8 mouse cellular contexts compared by ENCODE assay signal in the genomic region with DNA sequence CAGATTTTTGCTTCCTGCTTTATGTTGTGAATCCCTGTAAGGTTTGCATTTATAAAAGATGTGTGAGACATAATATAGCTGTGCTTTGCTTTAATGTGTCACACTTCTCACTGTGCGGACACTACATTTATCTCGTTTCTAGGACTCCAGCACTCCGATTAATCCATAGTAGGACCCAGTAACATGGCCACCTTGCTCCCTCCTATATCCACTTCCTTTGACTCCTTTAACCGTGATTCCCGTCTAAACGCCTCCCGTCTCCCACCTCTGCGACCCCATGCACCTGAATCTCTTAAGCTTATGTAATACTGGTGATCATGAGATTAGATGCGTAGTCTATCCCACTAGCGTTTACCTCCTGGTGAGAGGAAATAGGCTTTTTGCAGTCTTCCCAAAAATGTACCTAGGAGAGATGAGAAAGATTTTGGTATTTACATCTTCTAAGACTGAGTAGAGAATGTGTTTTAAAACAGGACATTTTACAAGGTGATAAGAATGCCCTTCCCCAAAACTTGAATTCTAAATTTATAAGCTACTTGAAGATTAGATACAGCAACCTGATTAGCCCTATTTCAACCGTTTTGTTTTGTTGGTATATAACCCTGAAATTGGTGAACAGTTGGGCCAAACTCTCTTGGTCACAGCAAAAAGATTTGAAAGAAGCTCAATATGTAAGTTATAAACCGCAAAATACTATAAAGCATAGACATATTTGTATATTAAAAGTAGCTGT. TPM values are rescaled to one million over a fixed set of nuclear protein-coding genes. Genes with fewer than 3 reads are reported as not detected.
DNase-seq lines count a peak whose midpoint lies in the region; ATAC-seq and TF ChIP-seq lines count a peak whose summit lies in the region.

No protein-coding gene starts in this region.

- TF ChIP-seq CTCF in liver, adult 2 months (IDR thresholded peaks at IDR 0.05; ENCODE audit: low read depth, low read length): no peak

- no peaks in the 10 kb centered on the region for H3K9me3 ChIP-seq in hindbrain, embryonic 15.5 days
- H3K9me3 ChIP-seq in midbrain, embryonic 16.5 days (replicated peaks; ENCODE audit: control insufficient read depth, low read length, poor library complexity, severe bottlenecking): no peaks in the 10 kb centered on the region

- H3K79me2 ChIP-seq in liver, adult 2 months (ENCODE audit: control insufficient read depth, insufficient read depth, low read length): peaks cover 10% of the 10 kb centered on the region; the same call in 1 of the 2 replicates

- 9% methylated on average over 12 of the region's 12 CpGs for WGBS in liver, adult 2 months
- 13% methylated on average over 12 of the region's 12 CpGs for WGBS in hindbrain, embryonic 15.5 days
- WGBS in midbrain, embryonic 16.5 days: 11% methylated on average over 12 of the region's 12 CpGs

- DNase-seq in liver, adult 2 months (ENCODE audit: extremely low read depth, low read depth, low spot score): no peak
- no peak for DNase-seq in liver
- peak; percentile 13 for DNase-seq in brain, adult 2 months (ENCODE audit: low read depth, low spot score)
- DNase-seq in yolk sac, embryonic 10.5 days (ENCODE audit: low spot score): no peak
- DNase-seq in adrenal gland, adult 2 months: no peak
- DNase-seq in frontal cortex, postnatal 10 days (ENCODE audit: low spot score in 2 of 2): no peak

- no peak for TF ChIP-seq POLR2A in liver, adult 2 months (IDR thresholded peaks at IDR 0.05; ENCODE audit: extremely low read depth, insufficient read depth, low read length)

- peak overlapping the region; percentile 76 for H3K27ac ChIP-seq in liver, adult 2 months (replicated peaks; ENCODE audit: insufficient read depth, low read depth, low read length)
- H3K27ac ChIP-seq in hindbrain, embryonic 15.5 days (replicated peaks): peak overlapping the region; percentile 94
- peak overlapping the region; percentile 90 for H3K27ac ChIP-seq in midbrain, embryonic 16.5 days (ENCODE audit: low read length)

- H3K36me3 ChIP-seq in liver, adult 2 months (ENCODE audit: control insufficient read depth, insufficient read depth, low read length): peaks cover 3% of the 10 kb centered on the region; the same call in 1 of the 2 replicates
- H3K36me3 ChIP-seq in hindbrain, embryonic 15.5 days: 0 out of 2 replicates have a peak, but pooled peaks cover 4% of the 10 kb centered on the region
- 0 out of 2 replicates have a peak, but pooled peaks cover 3% of the 10 kb centered on the region for H3K36me3 ChIP-seq in midbrain, embryonic 16.5 days (ENCODE audit: control insufficient read depth, insufficient read depth, low read length)

- peaks cover 17% of the 10 kb centered on the region for H3K4me1 ChIP-seq in liver, adult 2 months (ENCODE audit: control insufficient read depth, insufficient read depth, low read length)
- peaks cover 32% of the 10 kb centered on the region for H3K4me1 ChIP-seq in hindbrain, embryonic 15.5 days (replicated peaks)
- peaks cover 29% of the 10 kb centered on the region for H3K4me1 ChIP-seq in midbrain, embryonic 16.5 days (ENCODE audit: control insufficient read depth, insufficient read depth, low read length)

- H3K4me3 ChIP-seq in liver, adult 2 months (ENCODE audit: insufficient read depth, low read depth, low read length): peak overlapping the region; percentile 74
- peak overlapping the region; percentile 86 for H3K4me3 ChIP-seq in hindbrain, embryonic 15.5 days
- H3K4me3 ChIP-seq in midbrain, embryonic 16.5 days (ENCODE audit: low read depth, low read length): peak overlapping the region; percentile 70

- H3K4me2 ChIP-seq in hindbrain, embryonic 15.5 days: peak overlapping the region; percentile 89
- peak overlapping the region; percentile 81 for H3K4me2 ChIP-seq in midbrain, embryonic 16.5 days (ENCODE audit: low read length)

- H3K9ac ChIP-seq in liver, adult 2 months (ENCODE audit: low read depth, low read length): peak overlapping the region; percentile 73
- peak overlapping the region; percentile 88 for H3K9ac ChIP-seq in hindbrain, embryonic 15.5 days
- H3K9ac ChIP-seq in midbrain, embryonic 16.5 days (ENCODE audit: low read depth, low read length): peak overlapping the region; percentile 83

- no peak for ATAC-seq in hindbrain, embryonic 15.5 days (ENCODE audit: low FRiP score, low read depth)
- no peak for ATAC-seq in midbrain, embryonic 16.5 days

- H3K27me3 ChIP-seq in liver, adult 2 months (ENCODE audit: control insufficient read depth, insufficient read depth, low read length): no peaks in the 10 kb centered on the region
- H3K27me3 ChIP-seq in hindbrain, embryonic 15.5 days: no peaks in the 10 kb centered on the region
- no peaks in the 10 kb centered on the region for H3K27me3 ChIP-seq in midbrain, embryonic 16.5 days (ENCODE audit: control insufficient read depth, insufficient read depth, low read depth, low read length)

RNA-seq across cellular contexts. Expression of gene Rbm15, which starts 0.9 kb away (rescaled TPM):
- total RNA-seq in liver, adult 2 months (2014; rRNA removed): 17.2 and 17.7 TPM in 2 replicates
- polyA plus RNA-seq in liver, adult 2 months (2012; rRNA removed): 4.2 and 4.4 TPM in 2 replicates
- 6.9 and 7.5 TPM in 2 replicates for polyA plus RNA-seq in hindbrain, embryonic 15.5 days (2015; fragmentation: Nextera tagmentation; extraction: Ambion mirVana)
- 5.7 and 6.5 TPM in 2 replicates for polyA plus RNA-seq in midbrain, embryonic 16.5 days (2015; fragmentation: Nextera tagmentation; extraction: Ambion mirVana)
- total RNA-seq in adrenal gland, adult 2 months (2021): 10 to 100 TPM; 25.9 to 40.5 TPM
- 4.1 and 4.8 TPM in 2 replicates for polyA plus RNA-seq in adrenal gland, adult 2 months (2012; rRNA removed)

RNA-seq across cellular contexts. Expression of gene Slc16a4, which starts 43.3 kb away (rescaled TPM):
- not detected in 2 replicates for total RNA-seq in liver, adult 2 months (2014; rRNA removed)
- not detected in 2 replicates for polyA plus RNA-seq in liver, adult 2 months (2012; rRNA removed)
- 2.5 and 2.6 TPM in 2 replicates for polyA plus RNA-seq in hindbrain, embryonic 15.5 days (2015; fragmentation: Nextera tagmentation; extraction: Ambion mirVana)
- polyA plus RNA-seq in midbrain, embryonic 16.5 days (2015; fragmentation: Nextera tagmentation; extraction: Ambion mirVana): 2.4 and 2.6 TPM in 2 replicates
- under 1 TPM; 0.32 to 0.59 TPM for total RNA-seq in adrenal gland, adult 2 months (2021)
- 0.11 and 0.16 TPM in 2 replicates for polyA plus RNA-seq in adrenal gland, adult 2 months (2012; rRNA removed)

RNA-seq across cellular contexts. Expression of gene Lamtor5, which starts 55.7 kb away (rescaled TPM):
- 50.9 and 52.1 TPM in 2 replicates for total RNA-seq in liver, adult 2 months (2014; rRNA removed)
- polyA plus RNA-seq in liver, adult 2 months (2012; rRNA removed): 48.9 and 54.5 TPM in 2 replicates
- 176 and 186 TPM in 2 replicates for polyA plus RNA-seq in hindbrain, embryonic 15.5 days (2015; fragmentation: Nextera tagmentation; extraction: Ambion mirVana)
- 175 and 178 TPM in 2 replicates for polyA plus RNA-seq in midbrain, embryonic 16.5 days (2015; fragmentation: Nextera tagmentation; extraction: Ambion mirVana)
- 10 to 100 TPM; 76.7 to 86.5 TPM for total RNA-seq in adrenal gland, adult 2 months (2021)
- polyA plus RNA-seq in adrenal gland, adult 2 months (2012; rRNA removed): 36.5 and 47.4 TPM in 2 replicates
